Mouse (Mus musculus) erythroblast, embryonic 14.5 days (primary cell): ENCODE measurements around the gene Slc15a5. TPM values are rescaled to one million over a fixed set of nuclear protein-coding genes. Genes with fewer than 3 reads are reported as not detected.

Source experiments
- H3K27me3 ChIP-seq: 2 replicates; pipeline ENCODE4 v1.6.1; 2012; ENCODE audit warnings: inconsistent platforms; ENCODE audit not compliant: control insufficient read depth
- H3K36me3 ChIP-seq: 2 replicates; pipeline ENCODE4 v1.6.1; 2012; ENCODE audit warnings: mild to moderate bottlenecking, inconsistent platforms; ENCODE audit not compliant: control insufficient read depth
- H3K4me1 ChIP-seq: 2 replicates; pipeline ENCODE4 v1.6.1; 2012; ENCODE audit warnings: inconsistent platforms; ENCODE audit not compliant: control insufficient read depth
- H3K4me3 ChIP-seq: replicated peaks from 2 replicates; pipeline ENCODE3; 2012; ENCODE audit warnings: moderate library complexity, mild to moderate bottlenecking, inconsistent platforms
- H3K9me3 ChIP-seq: 2 replicates; pipeline ENCODE4 v1.6.1; 2012; ENCODE audit warnings: low read length, inconsistent platforms, mixed read lengths; ENCODE audit not compliant: control insufficient read depth
- GATA1 ChIP-seq: IDR thresholded peaks from 2 replicates; pipeline ENCODE4 v1.6.1; 2012; ENCODE audit warnings: low read length, inconsistent platforms, mixed read lengths
- TAL1 ChIP-seq: IDR thresholded peaks from 3 replicates; pipeline ENCODE4 v1.6.1; 2012; ENCODE audit warnings: low read length, inconsistent platforms, mixed read lengths
- polyA plus RNA-seq: library from polyadenylated mRNA; stranded (reverse); fragments of >175 nt; gene quantifications from 2 replicates; pipeline ENCODE4 v1.2.3, GENCODE M21; 2012

The Slc15a5 gene
- polyA plus RNA-seq, 1 experiment, result not detected

GRCm38 (mm10) chr6:138080778-138081549, 1.2 kb upstream of the Slc15a5 start:
- Histone ChIP-seq H3K4me1 (no peaks in the 10 kb centered on the region), H3K36me3 (no peaks in the 10 kb centered on the region), H3K27me3 (no peaks in the 10 kb centered on the region), H3K9me3 (peaks cover 8% of the 10 kb centered on the region; the same call in 1 of the 2 replicates), H3K4me3 (no peak overlapping the region)
- TF ChIP-seq GATA1, result no peak
- TF ChIP-seq TAL1, result no peak

DNA sequence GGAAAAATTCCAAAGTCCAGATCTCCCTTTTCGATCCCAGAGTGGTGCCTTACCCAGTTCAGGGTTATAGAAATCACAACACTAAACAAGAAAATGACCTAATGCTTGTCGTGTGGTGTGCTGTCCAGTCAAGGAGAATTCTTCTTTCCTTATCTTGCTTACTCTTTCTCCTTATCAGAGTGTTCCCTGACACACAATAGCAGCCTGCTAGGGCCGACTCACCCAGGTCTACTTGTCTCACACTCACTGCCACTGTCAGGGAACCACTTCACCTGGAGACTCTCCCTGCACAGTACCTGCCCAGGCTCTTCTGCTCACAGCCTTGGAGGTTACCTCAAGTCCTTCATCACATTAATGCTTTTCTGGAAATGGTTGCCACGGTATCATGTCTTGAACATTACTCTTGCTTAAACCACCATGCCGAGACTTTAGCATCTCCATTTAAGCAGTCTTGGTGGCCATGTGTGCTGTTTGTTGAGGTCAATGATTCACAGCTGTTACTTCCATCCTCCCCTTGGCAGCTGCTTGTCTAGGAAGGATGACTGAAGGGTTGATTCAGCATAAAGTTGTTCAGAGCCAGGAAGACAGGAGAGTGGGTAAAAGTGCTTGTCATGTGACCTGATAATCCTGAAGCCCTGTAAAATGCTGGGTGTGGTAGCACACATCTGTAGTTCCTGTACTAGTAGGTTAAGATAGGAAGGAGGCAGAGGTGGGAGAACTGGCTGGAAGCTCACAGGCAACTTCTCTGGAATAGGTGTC, 1.9 kb downstream of the Slc15a5 start:
- no peaks in the 10 kb centered on the region for H3K36me3 ChIP-seq
- TF ChIP-seq TAL1 (no peak), GATA1 (no peak)
- no peak overlapping the region for H3K4me3 ChIP-seq
- H3K4me1 ChIP-seq, result no peaks in the 10 kb centered on the region
- peaks cover 11% of the 10 kb centered on the region; the same call in 1 of the 2 replicates for H3K9me3 ChIP-seq
- no peaks in the 10 kb centered on the region for H3K27me3 ChIP-seq

GRCm38 (mm10) chr6:138075723-138076122, 4.0 kb downstream of the Slc15a5 start:
- TF ChIP-seq GATA1, result no peak
- TF ChIP-seq TAL1, result no peak
- Histone ChIP-seq H3K27me3 (no peaks in the 10 kb centered on the region), H3K9me3 (peaks cover 16% of the 10 kb centered on the region), H3K36me3 (no peaks in the 10 kb centered on the region), H3K4me3 (no peak overlapping the region), H3K4me1 (no peaks in the 10 kb centered on the region)

GRCm38 (mm10) chr6:138073540-138073939, 6.2 kb downstream of the Slc15a5 start:
- no peaks in the 10 kb centered on the region for H3K4me1 ChIP-seq
- H3K4me3 ChIP-seq, result no peak overlapping the region
- TF ChIP-seq TAL1 (no peak), GATA1 (no peak)
- H3K36me3 ChIP-seq, result no peaks in the 10 kb centered on the region
- H3K27me3 ChIP-seq, result no peaks in the 10 kb centered on the region
- peaks cover 25% of the 10 kb centered on the region for H3K9me3 ChIP-seq

DNA sequence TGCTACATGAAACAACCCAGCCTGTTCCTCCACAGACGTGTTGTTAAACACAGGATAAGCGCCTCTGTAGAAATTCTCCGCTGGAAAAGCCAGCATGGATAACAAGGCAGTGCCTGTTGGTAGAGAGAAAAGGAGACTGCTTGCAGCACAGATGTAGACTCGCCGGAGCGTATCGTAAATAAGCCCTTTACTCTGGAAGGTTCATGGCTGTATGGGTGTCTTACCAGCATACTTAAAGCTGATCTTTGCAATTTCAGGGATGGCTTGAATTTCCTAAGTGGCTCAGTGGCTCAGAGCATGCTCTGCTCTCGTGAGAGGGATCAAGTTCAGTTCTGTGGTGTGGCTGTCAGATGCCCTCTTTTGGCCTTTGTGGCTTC, 6.8 kb downstream of the Slc15a5 start:
- no peaks in the 10 kb centered on the region for H3K4me1 ChIP-seq
- no peaks in the 10 kb centered on the region for H3K27me3 ChIP-seq
- TF ChIP-seq GATA1, result no peak
- TF ChIP-seq TAL1, result no peak
- H3K9me3 ChIP-seq, result peaks cover 24% of the 10 kb centered on the region
- no peak overlapping the region for H3K4me3 ChIP-seq
- H3K36me3 ChIP-seq, result no peaks in the 10 kb centered on the region

- H3K4me1 ChIP-seq, result no peaks in the 10 kb centered on the region
- no peak overlapping the region for H3K4me3 ChIP-seq
- no peak for TF ChIP-seq TAL1
- no peak for TF ChIP-seq GATA1
- peaks cover 21% of the 10 kb centered on the region for H3K9me3 ChIP-seq
- no peaks in the 10 kb centered on the region for H3K27me3 ChIP-seq
- no peaks in the 10 kb centered on the region for H3K36me3 ChIP-seq
Observed at GRCm38 (mm10) chr6:138072110-138072962, 7.4 kb downstream of the Slc15a5 start.

DNA sequence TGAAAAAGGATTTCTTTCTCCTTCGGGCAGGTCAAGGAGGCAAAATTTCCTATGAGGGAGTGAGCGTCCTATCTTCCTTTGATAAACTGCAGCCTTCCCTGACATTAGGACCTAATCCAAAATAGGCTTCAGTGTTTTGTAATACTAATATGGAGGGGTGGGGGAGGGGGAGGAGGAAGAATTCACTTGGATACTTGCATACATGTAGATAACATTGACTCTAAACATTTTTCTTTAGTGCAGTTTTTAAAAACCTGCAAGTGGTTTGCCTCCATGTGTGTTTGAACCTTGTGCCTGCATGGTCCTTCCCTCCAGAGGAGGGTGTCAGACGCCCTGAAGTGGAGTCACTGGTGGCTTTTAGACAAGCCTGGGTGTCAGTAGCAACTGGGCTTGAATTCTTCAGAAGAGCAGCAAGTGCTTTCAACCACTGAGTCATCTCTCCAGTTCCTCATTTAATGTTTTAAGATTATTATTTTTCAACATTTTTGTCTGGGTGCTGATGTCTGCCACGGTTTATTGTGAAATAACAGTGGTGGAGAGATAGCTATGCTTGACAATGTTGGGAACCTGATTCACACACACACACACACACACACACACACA, 8.1 kb downstream of the Slc15a5 start:
- Histone ChIP-seq H3K4me3 (no peak overlapping the region), H3K4me1 (no peaks in the 10 kb centered on the region), H3K9me3 (peaks cover 21% of the 10 kb centered on the region), H3K36me3 (no peaks in the 10 kb centered on the region), H3K27me3 (no peaks in the 10 kb centered on the region)
- no peak for TF ChIP-seq TAL1
- no peak for TF ChIP-seq GATA1

DNA sequence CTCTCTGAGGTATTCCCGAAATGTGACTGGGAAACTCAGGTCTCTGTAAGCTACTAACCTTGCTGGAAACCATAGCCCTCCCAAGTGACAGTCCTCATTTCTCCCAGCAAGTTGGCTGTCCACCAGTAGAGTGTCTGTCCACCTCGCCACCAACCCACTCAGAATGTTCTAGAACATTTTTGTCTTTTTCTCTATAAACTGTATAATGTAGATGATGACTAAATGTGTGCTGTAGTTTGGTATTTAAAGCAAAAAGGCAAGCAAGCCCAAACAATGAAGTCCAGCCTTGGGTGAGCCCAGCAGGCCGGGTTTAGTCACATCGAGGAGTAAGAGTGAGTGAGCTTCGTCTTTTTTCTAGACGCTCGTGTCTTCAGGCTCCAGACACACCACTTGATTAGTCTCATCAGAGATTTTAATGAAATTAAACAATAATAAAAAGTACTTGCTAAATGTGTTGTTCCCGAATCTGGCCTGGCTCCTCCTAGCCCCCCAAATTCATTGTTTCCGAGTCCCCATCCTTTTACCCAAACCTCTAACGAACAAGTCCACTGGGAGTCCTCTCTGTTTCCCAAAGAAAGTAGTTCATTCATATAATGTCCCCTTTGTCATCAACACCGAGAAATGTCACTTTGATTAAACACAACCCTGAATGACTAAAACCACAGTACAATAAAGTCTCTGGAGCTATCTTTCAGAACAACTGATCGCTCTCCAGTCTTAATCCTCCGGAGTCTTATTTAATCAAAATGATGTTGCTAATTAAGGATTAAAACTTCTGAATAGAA, 8.8 kb downstream of the Slc15a5 start:
- no peaks in the 10 kb centered on the region for H3K4me1 ChIP-seq
- TF ChIP-seq GATA1, result no peak
- TF ChIP-seq TAL1, result no peak
- H3K36me3 ChIP-seq, result no peaks in the 10 kb centered on the region
- H3K27me3 ChIP-seq, result no peaks in the 10 kb centered on the region
- no peak overlapping the region for H3K4me3 ChIP-seq
- peaks cover 21% of the 10 kb centered on the region for H3K9me3 ChIP-seq
